Mouse (Mus musculus): ENCODE data around the gene Drc1. TPM values are rescaled to one million over a fixed set of nuclear protein-coding genes. Genes with fewer than 3 reads are reported as not detected.
A peak's percentile ranks its signal among the peaks of the same experiment; 100 is the strongest.

Gene Drc1
- total and polyA plus RNA-seq, 2 experiments from 2014 or later: 5.9 to 11.2 TPM

DNA sequence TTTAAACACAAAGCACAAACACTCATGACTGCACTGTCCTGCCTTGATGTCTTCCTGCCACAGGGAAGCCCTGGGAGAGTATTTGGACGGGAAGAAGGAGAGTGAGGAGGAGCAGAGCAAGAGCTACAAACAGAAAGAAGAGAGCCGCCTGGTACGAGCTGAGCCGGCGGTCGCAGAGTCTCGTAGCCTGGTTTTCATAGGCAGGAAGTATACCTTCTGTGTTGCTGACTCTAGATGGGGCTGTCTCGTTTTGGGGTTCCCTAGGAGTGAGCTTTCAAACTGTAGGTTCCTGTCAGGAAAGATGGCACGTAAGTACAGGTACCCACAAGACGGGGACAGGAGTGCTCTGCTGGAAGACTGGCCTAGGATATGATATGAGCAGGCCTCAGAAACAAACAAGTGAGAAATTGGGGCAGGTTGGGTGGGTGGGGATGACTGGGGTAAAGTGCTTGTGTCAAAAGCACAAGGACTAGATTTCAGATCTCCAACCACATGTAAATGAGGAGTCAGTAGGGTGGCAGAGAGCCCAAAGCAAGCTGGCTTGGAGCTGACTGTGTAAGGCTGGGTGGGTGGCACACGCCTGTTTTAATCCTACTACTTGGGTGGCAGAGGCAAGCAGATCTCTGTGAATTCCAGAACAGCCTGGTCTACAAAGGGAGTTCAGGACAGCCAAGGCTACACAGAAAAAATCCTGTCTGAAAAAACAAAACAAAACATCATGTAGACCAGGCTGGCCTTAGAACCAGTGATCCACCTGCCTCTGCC is 60.6 kb downstream of the Drc1 start:
- no peak for ATAC-seq (ENCODE audit: low FRiP score)

DNA sequence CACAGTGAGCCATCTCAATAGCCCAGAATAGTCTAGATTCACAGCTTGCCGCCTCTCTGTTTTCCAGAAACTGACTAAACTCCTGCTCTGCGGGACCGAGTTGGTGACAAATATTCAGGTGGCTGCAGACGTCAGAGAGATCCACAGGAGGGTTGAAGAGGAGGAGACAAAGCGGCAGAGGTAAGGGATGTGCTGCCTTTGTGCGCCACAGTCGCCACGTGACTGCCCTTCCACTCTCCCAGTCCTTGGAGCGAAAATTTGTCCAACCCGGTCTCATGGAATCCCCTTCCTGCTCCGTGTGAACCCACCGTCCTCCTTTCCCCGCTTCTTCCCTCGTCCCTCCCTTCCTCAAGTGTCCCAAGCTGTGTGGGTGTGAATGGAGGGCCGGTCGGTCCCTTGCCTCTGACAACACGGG is 61.4 kb downstream of the Drc1 start:
- no peak for ATAC-seq (ENCODE audit: low FRiP score)
- no peak overlapping the region for H3K9ac ChIP-seq (replicated peaks; ENCODE audit: low read length, poor library complexity, severe bottlenecking)
- H3K4me3 ChIP-seq (ENCODE audit: low read depth, low read length): no peak overlapping the region
- peak overlapping the region; percentile 18 for H3K4me2 ChIP-seq (ENCODE audit: low read depth, low read length, poor library complexity, severe bottlenecking)
- WGBS: 15% methylated on average over 17 of the region's 17 CpGs
- DNase-seq (ENCODE audit: low spot score): no peak
- 0 out of 2 replicates have a peak, but pooled peaks cover 4% of the 10 kb centered on the region for H3K27me3 ChIP-seq (ENCODE audit: insufficient read depth, low read length)
- no peaks in the 10 kb centered on the region for H3K4me1 ChIP-seq (ENCODE audit: insufficient read depth, low read length)
- no peaks in the 10 kb centered on the region for H3K9me3 ChIP-seq (ENCODE audit: low read length)
- TF ChIP-seq CTCF (IDR thresholded peaks at IDR 0.05): no peak
- H3K36me3 ChIP-seq (ENCODE audit: insufficient read depth, low read length): peaks cover 4% of the 10 kb centered on the region; the same call in 1 of the 2 replicates
- no peak overlapping the region for H3K27ac ChIP-seq (ENCODE audit: low read depth, low read length)

More for the DNA sequence above, 60.6 kb downstream of the Drc1 start:
- 0 out of 2 replicates have a peak, but pooled peaks cover 4% of the 10 kb centered on the region for H3K27me3 ChIP-seq (ENCODE audit: insufficient read depth, low read length)
- H3K4me3 ChIP-seq (ENCODE audit: low read depth, low read length): no peak overlapping the region
- no peak overlapping the region for H3K9ac ChIP-seq (replicated peaks; ENCODE audit: low read length, poor library complexity, severe bottlenecking)
- no peak overlapping the region for H3K27ac ChIP-seq (ENCODE audit: low read depth, low read length)
- no peak for TF ChIP-seq CTCF (IDR thresholded peaks at IDR 0.05)
- H3K9me3 ChIP-seq (ENCODE audit: low read length): no peaks in the 10 kb centered on the region
- no peaks in the 10 kb centered on the region for H3K4me1 ChIP-seq (ENCODE audit: insufficient read depth, low read length)
- no peak for DNase-seq (ENCODE audit: low spot score)
- H3K4me2 ChIP-seq (ENCODE audit: low read depth, low read length, poor library complexity, severe bottlenecking): no peak overlapping the region
- WGBS: 82% methylated on average over 11 of the region's 11 CpGs
- H3K36me3 ChIP-seq (ENCODE audit: insufficient read depth, low read length): no peaks in the 10 kb centered on the region

DNA sequence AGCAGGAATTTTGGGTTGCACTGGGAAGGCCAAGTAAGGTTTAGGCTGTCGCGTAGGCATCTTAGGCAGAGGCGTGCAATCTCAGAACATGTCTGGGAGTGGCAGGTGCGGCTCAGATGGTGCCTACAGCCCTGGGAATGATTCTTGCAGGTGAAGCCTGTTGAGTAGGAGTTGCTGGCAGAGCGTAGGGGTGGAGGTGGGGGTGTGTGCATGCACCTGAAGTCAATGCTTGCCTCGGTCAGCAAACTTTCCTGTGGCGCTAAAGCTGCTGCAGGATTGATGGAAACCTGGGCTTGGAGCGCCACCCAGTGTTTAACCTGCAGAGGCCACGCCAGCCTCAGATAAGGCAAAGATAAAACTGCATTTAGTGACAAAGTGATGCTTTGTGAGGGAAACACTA is 61.9 kb downstream of the Drc1 start:
- H3K4me1 ChIP-seq (ENCODE audit: insufficient read depth, low read length): no peaks in the 10 kb centered on the region
- DNase-seq (ENCODE audit: low spot score) (peak; percentile 81), ATAC-seq (ENCODE audit: low FRiP score) (0 out of 2 replicates have a peak, but pooled peaks have one; percentile 49)
- H3K9ac ChIP-seq (replicated peaks; ENCODE audit: low read length, poor library complexity, severe bottlenecking): no peak overlapping the region
- peaks cover 5% of the 10 kb centered on the region; the same call in 1 of the 2 replicates for H3K36me3 ChIP-seq (ENCODE audit: insufficient read depth, low read length)
- WGBS: 10% methylated on average over 9 of the region's 9 CpGs
- H3K4me2 ChIP-seq (ENCODE audit: low read depth, low read length, poor library complexity, severe bottlenecking): peak overlapping the region; percentile 18
- H3K9me3 ChIP-seq (ENCODE audit: low read length): no peaks in the 10 kb centered on the region
- TF ChIP-seq CTCF (IDR thresholded peaks at IDR 0.05): peak; percentile 91
- no peak overlapping the region for H3K27ac ChIP-seq (ENCODE audit: low read depth, low read length)
- H3K27me3 ChIP-seq (ENCODE audit: insufficient read depth, low read length): 0 out of 2 replicates have a peak, but pooled peaks cover 4% of the 10 kb centered on the region
- no peak overlapping the region for H3K4me3 ChIP-seq (ENCODE audit: low read depth, low read length)

DNA sequence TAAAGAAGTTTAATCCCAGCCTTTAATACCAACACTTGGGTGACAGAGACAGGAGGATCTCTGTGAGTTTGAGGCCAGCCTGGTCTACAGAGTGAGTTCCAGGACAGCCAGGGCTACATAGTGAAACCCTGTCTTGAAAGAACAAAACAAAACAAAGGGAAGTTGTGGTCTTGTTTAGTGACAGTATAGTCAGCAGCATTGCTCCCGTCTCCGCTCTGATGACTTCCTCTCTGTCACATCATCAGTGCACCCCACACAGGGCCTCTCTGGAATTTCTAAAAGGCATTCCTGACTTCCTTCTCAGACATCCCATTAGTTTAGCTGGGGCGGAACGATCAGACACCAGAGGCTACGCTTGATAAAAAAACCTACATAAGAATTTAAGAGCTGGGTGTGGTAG is 62.7 kb downstream of the Drc1 start:
- no peaks in the 10 kb centered on the region for H3K4me1 ChIP-seq (ENCODE audit: insufficient read depth, low read length)

DNA sequence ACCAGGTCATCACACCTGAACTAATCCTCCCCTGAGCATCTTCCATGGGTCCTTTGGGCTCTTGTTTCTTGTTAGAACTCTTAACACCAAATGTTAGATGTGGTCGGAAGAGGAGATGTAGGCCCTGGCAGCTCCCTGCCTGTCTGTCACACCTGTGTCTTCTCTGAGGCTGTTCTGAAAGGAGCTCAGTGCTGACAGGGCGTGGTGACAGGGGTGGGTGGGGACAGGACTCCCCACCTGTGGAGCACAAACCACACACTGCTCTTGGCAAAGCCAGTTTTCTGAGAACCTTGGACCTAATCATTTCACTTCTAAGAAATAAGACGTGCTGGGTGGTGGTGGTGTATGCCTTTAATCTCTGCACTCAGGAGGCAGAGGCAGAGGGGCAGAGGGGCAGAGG is 72.4 kb downstream of the Drc1 start:
- Histone ChIP-seq H3K4me1 (ENCODE audit: insufficient read depth, low read length) (no peaks in the 10 kb centered on the region), H3K27ac (ENCODE audit: low read depth, low read length) (no peak overlapping the region), H3K9ac (replicated peaks; ENCODE audit: low read length, poor library complexity, severe bottlenecking) (no peak overlapping the region), H3K9me3 (ENCODE audit: low read length) (no peaks in the 10 kb centered on the region), H3K4me2 (ENCODE audit: low read depth, low read length, poor library complexity, severe bottlenecking) (no peak overlapping the region), H3K27me3 (ENCODE audit: insufficient read depth, low read length) (no peaks in the 10 kb centered on the region), H3K4me3 (ENCODE audit: low read depth, low read length) (no peak overlapping the region), H3K36me3 (ENCODE audit: insufficient read depth, low read length) (peaks cover 3% of the 10 kb centered on the region; the same call in 1 of the 2 replicates)
- TF ChIP-seq CTCF (IDR thresholded peaks at IDR 0.05): no peak
- ATAC-seq (ENCODE audit: low FRiP score) (no peak), DNase-seq (ENCODE audit: low spot score) (no peak)
- 72% methylated on average over 3 of the region's 3 CpGs for WGBS

More for the DNA sequence above, 62.7 kb downstream of the Drc1 start:
- Histone ChIP-seq H3K9me3 (ENCODE audit: low read length) (no peaks in the 10 kb centered on the region), H3K4me2 (ENCODE audit: low read depth, low read length, poor library complexity, severe bottlenecking) (no peak overlapping the region), H3K36me3 (ENCODE audit: insufficient read depth, low read length) (peaks cover 5% of the 10 kb centered on the region; the same call in 1 of the 2 replicates), H3K27me3 (ENCODE audit: insufficient read depth, low read length) (0 out of 2 replicates have a peak, but pooled peaks cover 4% of the 10 kb centered on the region), H3K4me3 (ENCODE audit: low read depth, low read length) (no peak overlapping the region), H3K9ac (replicated peaks; ENCODE audit: low read length, poor library complexity, severe bottlenecking) (no peak overlapping the region), H3K27ac (ENCODE audit: low read depth, low read length) (no peak overlapping the region)
- ATAC-seq (ENCODE audit: low FRiP score) (no peak), DNase-seq (ENCODE audit: low spot score) (no peak)
- no peak for TF ChIP-seq CTCF (IDR thresholded peaks at IDR 0.05)
- 79% methylated on average over 5 of the region's 5 CpGs for WGBS

DNA sequence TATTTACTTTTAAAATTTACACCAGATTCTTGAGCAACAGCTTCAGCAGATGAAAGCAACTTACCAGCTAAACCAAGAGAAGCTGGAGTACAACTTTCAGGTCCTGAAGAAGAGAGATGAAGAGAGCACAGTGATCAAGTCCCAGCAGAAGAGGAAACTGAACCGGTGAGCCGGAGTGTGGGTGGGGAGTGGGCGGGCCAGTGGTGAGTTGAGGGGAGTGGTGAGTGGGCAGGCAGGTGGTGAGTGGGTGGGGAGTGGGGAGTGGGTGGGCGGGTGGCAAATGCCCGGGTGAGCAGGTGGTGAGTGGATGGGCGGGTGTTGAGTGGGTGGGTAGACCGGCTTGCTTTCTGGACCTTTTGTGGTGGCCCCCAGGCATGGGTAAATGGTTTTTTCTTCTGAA is 73.9 kb downstream of the Drc1 start:
- Histone ChIP-seq H3K9me3 (ENCODE audit: low read length) (no peaks in the 10 kb centered on the region), H3K4me2 (ENCODE audit: low read depth, low read length, poor library complexity, severe bottlenecking) (no peak overlapping the region), H3K36me3 (ENCODE audit: insufficient read depth, low read length) (peaks cover 6% of the 10 kb centered on the region; the same call in 1 of the 2 replicates), H3K27me3 (ENCODE audit: insufficient read depth, low read length) (no peaks in the 10 kb centered on the region), H3K9ac (replicated peaks; ENCODE audit: low read length, poor library complexity, severe bottlenecking) (no peak overlapping the region), H3K27ac (ENCODE audit: low read depth, low read length) (no peak overlapping the region), H3K4me3 (ENCODE audit: low read depth, low read length) (no peak overlapping the region), H3K4me1 (ENCODE audit: insufficient read depth, low read length) (no peaks in the 10 kb centered on the region)
- TF ChIP-seq CTCF (IDR thresholded peaks at IDR 0.05): no peak
- DNase-seq (ENCODE audit: low spot score) (no peak), ATAC-seq (ENCODE audit: low FRiP score) (no peak)
- WGBS: 89% methylated on average over 7 of the region's 7 CpGs

All from midbrain, postnatal 0 days (tissue).